Mouse (Mus musculus): ENCODE results near the gene Rgs6. TPM values are rescaled to one million over a fixed set of nuclear protein-coding genes. Genes with fewer than 3 reads are reported as not detected.

Gene Rgs6
- total RNA-seq, 2 experiments from 2014 or later, result 0.50 to 1.2 TPM

DNA sequence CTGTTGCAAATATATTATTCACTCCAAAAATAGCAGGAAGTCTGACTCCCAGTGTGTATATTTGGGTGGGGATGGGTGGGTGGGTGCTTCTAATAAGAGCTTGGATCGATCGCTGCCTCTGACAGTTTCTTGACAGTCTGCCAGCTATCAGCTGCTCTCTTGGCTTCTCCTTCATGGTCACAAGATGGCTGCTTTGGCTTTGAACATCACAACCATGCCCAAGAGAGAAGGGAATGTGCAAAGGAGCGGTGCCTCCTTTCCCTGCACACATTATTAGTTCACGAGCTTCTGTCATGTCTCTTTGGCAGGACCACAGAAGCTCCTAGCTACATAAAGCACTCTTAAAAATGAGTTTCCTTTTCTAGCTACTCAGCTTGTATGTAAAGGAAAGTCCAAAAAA, 373.8 kb downstream of the Rgs6 start:
- DNase-seq (ENCODE audit: low spot score in 2 of 2), result no peak

DNA sequence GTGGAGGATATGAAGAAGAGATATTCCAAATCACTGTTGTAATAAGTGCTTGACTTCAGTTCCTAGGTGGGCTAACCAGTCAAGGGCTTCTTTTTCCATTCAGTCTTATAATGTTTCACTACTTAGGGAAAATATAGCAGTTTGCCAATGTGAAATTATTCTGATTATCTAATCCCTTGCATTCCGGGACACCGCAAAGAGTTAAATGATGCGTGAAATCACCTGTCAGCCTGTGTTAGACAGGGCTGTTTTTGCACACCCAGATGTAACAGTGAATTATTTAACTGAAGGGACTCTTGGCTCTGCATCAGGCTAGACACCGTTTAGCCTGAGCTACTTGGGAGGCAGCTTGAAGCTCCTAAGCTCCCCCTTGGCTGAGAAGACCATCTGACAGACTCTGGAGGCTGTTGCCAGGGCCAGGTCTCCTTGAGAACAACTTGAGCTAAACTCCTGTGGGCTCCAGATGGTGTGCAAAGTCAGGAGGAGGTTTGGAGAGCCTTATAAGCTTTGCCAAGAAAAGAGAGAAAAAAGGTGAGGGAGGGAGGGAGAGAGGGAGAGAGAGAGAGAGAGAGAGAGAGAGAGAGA, 382.5 kb downstream of the Rgs6 start:
- DNase-seq (ENCODE audit: low spot score in 2 of 2), result no peak

DNA sequence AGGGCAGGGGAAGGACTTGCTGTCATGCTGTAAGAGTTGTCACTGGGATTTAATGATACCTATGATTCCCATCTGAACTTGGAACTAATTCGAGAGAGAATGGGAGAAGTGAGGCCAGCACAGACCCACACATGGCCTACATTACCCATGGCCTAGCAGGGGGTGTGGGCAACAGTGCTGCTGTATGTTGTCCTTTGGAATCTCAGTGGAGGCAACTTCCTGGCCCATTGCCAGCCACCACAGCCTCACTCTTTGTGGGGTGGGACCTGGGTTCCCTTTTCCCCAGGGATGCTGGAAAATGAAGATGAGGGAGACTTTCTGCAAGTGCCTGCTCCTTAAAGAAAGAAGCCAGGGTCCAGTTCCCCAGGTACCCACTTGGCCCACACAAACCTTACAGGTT, 383.1 kb downstream of the Rgs6 start:
- DNase-seq (ENCODE audit: low spot score in 2 of 2), result no peak

DNA sequence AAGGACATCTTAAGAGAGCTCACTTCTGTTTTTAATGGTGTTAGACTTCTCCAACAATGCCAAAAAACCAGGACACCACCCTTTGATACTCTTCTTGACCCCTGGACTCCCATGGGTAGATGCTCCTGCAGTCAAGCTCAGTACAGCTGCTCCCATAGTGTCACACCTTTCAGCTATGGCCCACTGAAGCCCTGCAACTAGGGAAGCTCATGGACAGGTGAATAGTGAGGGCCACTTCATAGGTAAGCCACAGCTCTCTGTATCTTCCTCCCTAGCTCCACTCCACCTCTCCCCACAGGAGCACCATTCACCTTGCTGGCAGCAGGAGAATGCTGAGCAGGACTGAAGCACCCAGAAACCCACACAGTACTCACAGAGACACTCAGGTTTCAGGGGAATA, 384.6 kb downstream of the Rgs6 start:
- no peak for DNase-seq (ENCODE audit: low spot score in 2 of 2)

DNA sequence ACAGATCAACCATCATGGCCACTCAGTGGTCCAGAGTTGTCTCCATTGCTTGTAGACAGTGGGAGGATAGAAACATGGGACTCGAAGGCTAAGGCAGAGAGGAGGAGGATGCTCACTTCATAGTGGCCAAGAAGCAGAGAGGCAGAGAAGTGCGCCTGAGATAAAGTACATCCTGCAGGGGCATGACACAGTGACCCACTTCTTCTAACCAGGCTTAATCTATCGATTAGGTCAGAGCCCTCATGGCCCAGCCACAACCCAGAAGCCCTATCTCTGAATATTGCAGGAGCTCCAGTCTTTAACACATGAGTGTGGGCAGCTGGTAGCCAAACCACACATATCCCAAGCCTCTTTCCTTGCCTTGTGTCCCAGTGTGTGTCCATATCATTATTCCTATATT, 385.7 kb downstream of the Rgs6 start:
- no peak for DNase-seq (ENCODE audit: low spot score in 2 of 2)

DNA sequence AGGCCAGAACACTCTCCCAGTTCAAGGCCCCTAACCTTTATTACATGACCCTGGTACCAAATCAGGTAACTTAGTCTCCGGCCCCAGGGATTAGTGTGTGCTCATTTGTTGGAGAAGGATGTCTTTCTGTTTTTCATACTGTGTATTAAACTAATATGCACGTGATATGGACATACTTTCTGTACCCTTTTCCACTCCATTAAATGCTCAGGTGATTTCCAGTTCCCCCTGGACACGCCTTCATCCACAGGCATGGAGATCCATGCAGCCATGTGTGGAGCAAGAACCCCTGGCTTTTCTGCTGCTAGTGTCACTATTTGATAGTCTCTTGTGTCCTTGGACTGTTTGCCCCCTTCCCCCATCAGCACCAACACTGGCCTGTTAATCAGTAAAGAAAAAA, 390.2 kb downstream of the Rgs6 start:
- no peak for DNase-seq (ENCODE audit: low spot score in 2 of 2)

DNA sequence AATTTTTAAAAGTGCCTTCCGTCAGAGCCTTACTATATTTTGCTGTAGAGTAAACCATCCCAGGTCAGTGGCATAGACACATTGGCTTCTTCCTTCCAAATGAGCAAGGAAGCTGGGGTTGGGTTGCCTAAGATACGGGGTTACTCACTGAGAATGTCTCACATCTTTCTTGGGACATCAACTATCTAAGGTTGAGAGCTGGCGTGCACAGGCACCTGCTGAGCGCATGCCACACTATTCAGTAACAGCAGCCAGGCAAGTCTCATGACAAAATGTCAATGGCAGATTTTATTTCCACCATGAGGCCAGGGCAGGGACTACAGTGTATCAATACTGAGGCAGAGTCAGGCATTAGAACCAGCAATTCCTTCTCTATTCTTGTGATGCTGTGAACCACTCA, 394.6 kb downstream of the Rgs6 start:
- DNase-seq (ENCODE audit: low spot score in 2 of 2), result no peak

DNA sequence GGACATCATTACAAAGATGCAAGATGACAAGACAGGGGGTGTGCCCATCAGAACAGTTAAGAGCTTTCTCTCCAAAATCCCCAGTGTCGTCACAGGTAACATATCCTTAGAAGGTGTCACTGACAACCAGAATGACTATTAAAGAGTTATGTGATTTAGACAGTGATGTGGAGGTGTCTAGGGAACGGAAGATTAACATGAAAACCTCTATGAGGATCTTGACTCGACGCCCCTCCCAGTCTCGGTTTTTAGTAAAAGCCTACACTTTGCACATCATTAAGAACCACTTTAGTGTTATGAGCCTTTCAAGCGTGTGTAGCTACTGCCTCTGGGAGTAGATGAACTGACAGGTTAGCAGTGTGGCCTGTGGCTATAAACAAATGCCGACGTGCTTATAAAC, 397.2 kb downstream of the Rgs6 start:
- no peak for DNase-seq (ENCODE audit: low spot score in 2 of 2)

DNA sequence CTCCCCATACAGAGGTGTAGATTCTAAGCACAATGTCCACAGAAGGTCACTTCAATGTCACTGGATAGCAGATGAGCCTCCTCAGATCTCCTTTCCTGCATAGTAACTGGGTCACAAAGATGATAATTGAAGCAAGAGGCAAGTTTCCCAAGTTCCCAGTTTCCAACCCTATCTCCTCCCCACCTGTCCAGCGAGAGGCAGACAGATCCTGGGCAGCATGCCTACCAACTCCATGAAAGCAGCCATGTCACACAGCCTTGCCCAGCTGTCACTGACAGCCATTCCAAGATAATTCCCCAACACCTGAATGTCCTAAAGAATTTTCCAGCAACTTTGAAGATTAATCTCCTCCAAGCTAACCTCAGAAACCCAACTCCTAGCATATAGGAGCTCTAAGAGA, 399.6 kb downstream of the Rgs6 start:
- DNase-seq (ENCODE audit: low spot score in 2 of 2), result no peak

DNA sequence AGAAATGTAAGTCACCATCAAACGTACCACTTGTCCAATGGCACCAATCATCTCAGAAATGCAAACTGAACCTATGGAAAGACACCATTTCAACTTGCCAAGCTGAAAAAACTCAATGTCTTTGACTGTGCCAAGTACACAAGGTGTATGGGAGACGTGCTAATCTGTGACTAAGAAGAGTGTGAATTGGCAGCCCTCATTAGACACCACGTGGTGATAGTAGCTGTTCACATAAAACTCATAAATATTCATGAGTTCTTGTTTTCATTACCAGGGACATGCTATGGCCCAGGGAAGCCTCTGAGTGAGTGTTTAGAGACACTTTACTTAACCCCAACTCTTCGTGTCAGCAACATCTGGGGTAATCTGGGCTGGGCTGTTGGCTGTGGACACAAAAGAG, 405.8 kb downstream of the Rgs6 start:
- DNase-seq (ENCODE audit: low spot score in 2 of 2), result no peak

DNA sequence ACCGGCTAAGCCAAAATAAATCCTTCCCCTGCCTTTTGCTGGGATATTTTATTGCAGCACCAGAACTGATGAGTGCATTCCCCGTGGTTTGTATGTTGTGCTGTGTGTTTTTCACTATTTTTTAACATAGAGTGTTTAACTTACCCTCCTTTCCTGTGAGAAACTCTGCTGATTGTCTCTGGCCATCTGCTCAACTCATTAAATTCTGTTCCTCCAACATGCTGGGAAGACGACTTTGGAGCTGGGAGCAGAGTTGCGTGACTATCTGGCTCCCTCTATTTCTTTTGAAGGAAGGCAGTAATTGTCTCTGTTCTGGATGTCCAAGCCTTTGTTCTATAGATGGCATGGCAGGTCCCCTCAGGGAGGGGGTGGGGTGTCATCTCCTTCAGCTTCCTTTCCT, 408.7 kb downstream of the Rgs6 start:
- no peak for DNase-seq (ENCODE audit: low spot score in 2 of 2)

DNA sequence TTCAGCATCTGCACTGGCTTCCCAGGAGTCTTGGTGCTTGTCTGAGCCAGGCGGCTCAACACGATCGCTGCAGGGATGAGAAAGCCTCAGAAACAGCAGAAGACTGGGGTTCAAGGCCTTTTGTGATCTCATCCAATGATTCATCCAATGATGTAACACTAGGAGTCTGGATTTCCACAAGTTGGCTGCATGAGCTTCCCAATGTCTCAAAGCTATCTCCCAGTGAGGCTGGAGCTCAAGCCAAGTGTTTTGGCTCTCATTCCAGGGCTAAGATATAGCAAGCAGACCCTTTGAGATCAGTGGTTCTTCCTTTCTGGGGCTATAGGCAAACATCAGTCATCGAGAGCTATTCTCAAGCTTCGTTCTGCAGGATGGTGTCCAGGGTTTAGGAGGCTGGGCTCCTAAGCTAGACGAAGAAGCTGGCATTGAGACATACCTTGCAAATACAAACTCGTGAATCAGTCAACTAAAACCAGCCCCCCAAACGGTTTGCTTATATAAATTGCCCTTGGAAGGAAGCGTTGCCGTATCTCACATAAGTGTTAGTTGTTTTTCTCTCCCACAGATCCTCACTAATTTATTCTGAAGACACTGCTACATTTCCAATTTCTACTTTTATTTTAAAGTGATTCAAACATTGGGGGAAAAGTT, 410.7 kb downstream of the Rgs6 start:
- peak in 1 of 2 experiments; percentile 5 for DNase-seq (ENCODE audit: low spot score in 2 of 2)

DNA sequence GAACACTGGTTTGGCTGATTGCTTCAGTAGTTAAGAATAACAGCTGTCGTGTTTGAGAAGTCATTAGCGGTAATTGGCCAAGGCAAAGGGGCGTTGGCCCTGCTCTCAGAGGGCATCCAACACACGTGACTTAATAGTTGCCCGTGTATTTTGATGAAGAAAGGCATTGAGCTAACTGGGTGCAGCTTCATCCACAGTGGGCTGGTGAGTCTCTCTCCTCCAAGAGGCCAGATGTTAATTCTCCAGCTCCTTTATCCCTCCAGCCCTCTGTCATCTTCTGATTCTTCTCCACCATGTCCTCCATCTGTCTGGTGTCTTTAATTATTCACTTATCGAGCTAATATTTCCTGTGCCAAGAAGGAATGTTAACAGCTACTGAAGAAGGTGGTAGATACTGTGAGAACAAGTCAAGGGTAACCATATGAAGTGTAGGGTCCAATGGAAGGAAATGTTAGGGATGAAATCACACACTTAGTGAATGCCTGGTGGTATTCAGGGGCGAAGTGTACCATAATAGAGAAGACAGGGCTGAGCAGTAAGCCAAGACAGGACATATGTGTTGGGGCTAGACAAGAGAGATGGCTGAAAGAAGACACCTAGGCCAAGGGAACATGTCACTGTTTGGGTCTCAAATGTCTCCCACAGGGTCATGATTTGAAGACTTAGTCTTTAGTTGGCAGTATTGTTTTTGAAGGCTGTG, 411.4 kb downstream of the Rgs6 start:
- no peak for DNase-seq (ENCODE audit: low spot score in 2 of 2)

DNA sequence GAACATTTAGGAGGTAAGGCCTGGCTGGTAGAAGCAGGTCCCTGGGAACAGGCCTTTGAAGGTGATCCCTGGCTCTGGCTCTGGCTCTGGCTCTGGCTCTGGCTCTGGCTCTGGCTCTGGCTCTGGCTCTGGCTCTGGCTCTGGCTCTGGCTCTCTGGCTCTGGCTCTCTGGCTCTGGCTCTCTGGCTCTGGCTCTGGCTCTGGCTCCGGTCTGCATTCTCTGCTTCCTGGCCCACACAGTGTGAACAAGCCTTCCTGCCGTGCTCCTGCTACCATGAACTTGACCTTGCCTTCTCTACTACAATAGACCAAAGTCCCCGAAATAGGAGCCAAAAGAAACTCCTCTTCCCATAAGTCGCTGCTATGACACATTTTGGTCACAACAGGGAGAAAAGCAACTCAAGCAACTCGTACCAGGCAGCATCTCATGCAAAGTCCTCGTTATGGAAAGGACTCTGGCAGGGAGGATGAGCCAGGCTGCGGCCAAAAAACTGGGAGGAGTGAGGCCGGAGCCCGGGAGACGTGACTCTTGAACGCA, 412.0 kb downstream of the Rgs6 start:
- no peak for DNase-seq (ENCODE audit: low spot score in 2 of 2)

DNA sequence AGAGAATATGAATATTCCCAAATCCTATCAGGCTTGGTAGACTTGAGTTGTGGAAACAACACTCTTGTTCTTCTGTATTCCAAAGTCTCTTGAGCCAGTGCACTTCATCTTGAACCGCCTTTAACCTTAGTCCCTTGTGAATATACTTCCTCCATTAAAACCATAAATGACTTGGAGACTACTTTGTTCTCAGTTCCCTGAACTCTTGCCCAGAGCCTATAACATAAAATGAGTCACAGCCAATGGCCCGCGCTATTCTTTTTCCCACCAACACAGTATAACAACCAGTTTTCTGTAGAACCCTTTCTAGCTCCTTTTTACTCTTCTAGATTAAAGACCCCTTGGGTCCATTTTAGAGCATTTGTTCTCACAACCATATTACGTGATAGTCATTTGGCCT, 412.9 kb downstream of the Rgs6 start:
- no peak for DNase-seq (ENCODE audit: low spot score in 2 of 2)

DNA sequence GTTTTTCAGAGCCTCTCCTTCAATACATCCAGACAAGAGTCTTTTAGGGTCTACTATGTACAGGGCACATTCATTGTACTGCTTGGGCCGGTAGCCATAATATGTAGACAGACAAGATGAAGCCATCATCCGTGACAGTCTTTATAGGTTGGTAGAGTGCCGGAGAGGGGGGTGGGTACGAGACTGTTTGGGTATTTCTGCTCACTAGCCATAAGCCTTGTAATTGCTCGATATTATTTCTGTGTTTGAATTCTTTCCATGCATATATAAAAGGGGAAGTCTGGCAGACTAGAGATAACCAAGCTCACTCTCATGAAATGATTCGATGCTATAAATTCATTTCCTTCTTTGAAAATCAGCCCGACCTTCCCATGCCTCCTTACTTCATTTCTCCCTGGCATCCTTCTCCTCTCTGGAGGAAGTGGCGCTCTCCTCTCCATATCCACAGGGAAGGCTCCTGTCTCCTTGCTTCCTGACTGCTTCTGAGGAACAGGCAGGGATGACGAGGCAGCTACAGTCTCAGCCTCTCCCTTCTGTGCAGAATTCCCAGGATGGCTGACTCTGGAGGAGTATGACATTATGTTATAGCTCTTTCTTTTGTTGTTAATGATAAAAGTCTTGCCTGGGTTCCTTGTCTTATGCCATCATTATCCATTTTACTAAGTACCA, 416.1 kb downstream of the Rgs6 start:
- no peak for DNase-seq (ENCODE audit: low spot score in 2 of 2)

DNA sequence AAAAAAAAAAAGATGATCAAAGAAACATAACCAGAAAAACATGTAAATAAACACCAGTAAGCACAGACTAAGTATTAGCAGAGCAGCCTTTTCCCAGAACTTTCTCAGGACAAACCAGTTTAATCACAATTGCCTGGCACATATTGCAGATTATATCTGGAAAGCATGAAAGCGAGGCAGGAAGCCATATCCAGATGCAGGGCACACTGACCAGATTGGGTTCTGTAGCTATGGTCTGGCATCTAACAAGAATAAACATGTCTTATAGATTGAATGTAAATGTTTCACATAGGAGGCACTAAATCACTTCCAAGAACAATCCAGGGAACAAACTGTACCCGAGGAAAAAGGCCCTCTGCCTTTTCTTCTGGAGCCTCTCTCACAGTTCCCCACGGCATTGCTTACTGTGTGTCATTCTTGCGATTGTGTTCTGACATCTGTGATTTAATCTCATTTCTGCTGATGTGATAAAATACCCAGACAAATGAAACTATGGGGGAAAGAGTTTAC, 423.0 kb downstream of the Rgs6 start:
- DNase-seq (ENCODE audit: low spot score in 2 of 2), result no peak

DNA sequence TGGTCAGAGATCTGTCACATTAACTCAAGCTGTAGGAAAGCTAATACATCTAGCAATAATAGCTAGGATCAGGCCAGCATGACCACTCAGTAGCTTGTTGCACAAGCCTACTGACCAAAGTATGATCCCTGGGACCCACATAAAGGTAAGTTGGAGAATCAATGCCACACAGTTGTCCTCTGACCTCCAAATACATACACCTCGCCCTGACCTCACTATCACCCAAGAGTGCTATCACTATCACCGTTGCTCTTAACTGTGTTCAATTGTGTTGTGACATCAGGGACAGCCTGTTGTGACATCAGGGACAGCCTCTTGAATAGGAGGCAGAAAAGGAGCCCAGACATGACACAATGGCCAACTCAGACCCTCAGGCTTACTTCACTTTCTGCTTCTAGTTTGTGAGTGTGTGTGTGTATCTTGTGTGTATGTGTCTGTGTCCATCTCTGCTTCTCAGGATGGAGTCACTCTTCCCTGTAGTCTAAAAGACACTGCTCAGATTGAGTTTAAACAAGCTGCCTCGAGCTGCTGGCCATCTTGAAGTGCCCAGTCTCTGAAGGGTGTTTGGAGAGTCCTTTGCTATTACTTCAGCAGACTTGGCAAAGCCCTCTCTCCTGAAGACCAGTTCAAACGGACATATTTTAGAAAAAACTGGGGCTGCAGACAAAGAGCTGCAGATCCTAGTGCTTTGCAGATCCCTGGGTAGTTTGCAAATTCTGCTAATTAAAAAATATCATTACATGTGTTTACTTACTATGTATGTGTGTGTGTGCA, 426.0 kb downstream of the Rgs6 start:
- DNase-seq (ENCODE audit: low spot score in 2 of 2), result no peak

DNA sequence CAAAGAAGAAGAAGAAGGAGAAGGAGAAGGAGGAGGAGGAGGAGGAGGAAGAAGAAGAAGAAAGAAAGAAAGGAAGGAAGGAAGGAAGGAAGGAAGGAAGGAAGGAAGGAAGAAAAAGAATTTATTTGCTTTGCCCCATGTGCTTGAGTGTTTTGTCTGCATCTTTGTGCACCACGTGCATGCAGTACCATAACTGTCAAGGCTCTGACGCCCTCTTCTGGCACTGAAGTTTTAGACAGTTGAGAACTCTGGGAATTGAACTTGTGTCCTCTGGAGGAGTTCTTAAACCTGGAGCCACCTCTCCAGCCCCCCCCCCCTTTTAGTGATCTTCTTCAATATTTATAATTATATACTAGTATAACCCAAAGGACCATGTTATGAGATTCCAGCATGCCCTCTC, 426.8 kb downstream of the Rgs6 start:
- no peak for DNase-seq (ENCODE audit: low spot score in 2 of 2)

DNA sequence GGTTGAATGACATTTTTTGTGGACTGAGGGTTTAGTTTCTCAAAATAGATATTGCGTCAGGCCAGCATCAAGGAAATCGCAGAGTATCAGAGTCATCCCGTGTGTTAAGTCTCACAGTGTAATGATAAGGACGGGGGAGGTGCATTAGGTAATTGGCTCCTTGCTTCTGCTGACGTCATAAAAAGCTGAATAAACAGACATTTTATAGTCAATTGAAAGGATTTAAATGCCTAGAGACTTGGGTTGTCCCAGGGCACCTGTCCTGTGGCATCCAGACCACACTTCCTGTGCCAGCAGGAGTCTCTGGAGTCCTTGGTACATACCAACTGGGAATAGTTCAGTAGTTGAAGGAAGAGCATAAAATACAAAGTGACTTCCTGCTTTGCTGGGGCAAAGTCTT, 427.3 kb downstream of the Rgs6 start:
- DNase-seq (ENCODE audit: low spot score in 2 of 2), result no peak

DNA sequence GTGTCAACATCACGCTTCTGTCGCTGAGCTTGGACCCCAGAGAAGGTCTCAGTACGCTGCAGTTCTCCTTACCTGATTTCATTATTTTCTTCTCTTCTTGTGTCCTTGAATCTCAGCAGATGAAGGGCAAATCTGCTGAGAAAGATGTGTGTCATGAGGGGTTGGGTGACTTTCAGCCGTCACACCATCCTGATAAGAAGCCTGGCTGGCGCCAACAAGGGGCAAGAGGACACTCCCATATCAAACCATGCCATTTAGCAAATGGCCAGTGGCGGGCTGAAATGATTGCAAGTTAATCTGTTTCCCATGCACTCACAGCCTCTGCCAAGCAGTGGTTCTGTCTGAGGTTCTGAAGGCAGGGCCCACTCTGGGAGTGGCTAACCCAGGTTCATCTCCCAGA, 428.4 kb downstream of the Rgs6 start:
- no peak for DNase-seq (ENCODE audit: low spot score in 2 of 2)
